Mouse (Mus musculus): ENCODE measurements at regions not wholly inside any gene's neighbourhood (a gene's known extent, or its start where the extent isn't known, plus 50 kb on each side); places are given as distances from the start of the nearest gene placed in this dataset.

- Histone ChIP-seq H3K4me3 (no peak overlapping the region), H3K4me1 (no peaks in the 10 kb centered on the region), H3K27ac (replicated peaks) (no peak overlapping the region), H3K9me3 (no peaks in the 10 kb centered on the region), H3K4me2 (no peak overlapping the region), H3K36me3 (no peaks in the 10 kb centered on the region), H3K9ac (no peak overlapping the region), H3K27me3 (replicated peaks) (no peaks in the 10 kb centered on the region)
- WGBS = 42% methylated on average over 5 of the region's 5 CpGs
- ATAC-seq (ENCODE audit: extremely low read depth, insufficient number of reproducible peaks, low FRiP score, low TSS enrichment) = no peak
Measured at GRCm38 (mm10) chr12:68794396-68794795, 364.6 kb downstream of the Rps29 start.

GRCm38 (mm10) chr12:68783636-68784035 lies 375.4 kb downstream of the Rps29 start:
- no peak overlapping the region for H3K4me3 ChIP-seq
- H3K4me1 ChIP-seq = no peaks in the 10 kb centered on the region
- 86% methylated on average over 4 of the region's 4 CpGs for WGBS
- H3K9ac ChIP-seq = no peak overlapping the region
- H3K36me3 ChIP-seq = no peaks in the 10 kb centered on the region
- H3K27me3 ChIP-seq (replicated peaks) = no peaks in the 10 kb centered on the region
- ATAC-seq (ENCODE audit: extremely low read depth, insufficient number of reproducible peaks, low FRiP score, low TSS enrichment) = no peak
- H3K4me2 ChIP-seq = no peak overlapping the region
- H3K9me3 ChIP-seq = no peaks in the 10 kb centered on the region
- H3K27ac ChIP-seq (replicated peaks) = no peak overlapping the region

- no peaks in the 10 kb centered on the region for H3K36me3 ChIP-seq
- no peak for ATAC-seq (ENCODE audit: extremely low read depth, insufficient number of reproducible peaks, low FRiP score, low TSS enrichment)
Measured at GRCm38 (mm10) chr12:68775503-68775902, 383.5 kb downstream of the Rps29 start.

GRCm38 (mm10) chr12:68774800-68775199 lies 384.2 kb downstream of the Rps29 start:
- no peak overlapping the region for H3K9ac ChIP-seq
- H3K4me3 ChIP-seq = no peak overlapping the region
- 81% methylated on average over 8 of the region's 8 CpGs for WGBS
- H3K27me3 ChIP-seq (replicated peaks) = no peaks in the 10 kb centered on the region
- no peak overlapping the region for H3K4me2 ChIP-seq
- H3K9me3 ChIP-seq = no peaks in the 10 kb centered on the region
- H3K27ac ChIP-seq (replicated peaks) = no peak overlapping the region
- H3K4me1 ChIP-seq = no peaks in the 10 kb centered on the region
- no peak for ATAC-seq (ENCODE audit: extremely low read depth, insufficient number of reproducible peaks, low FRiP score, low TSS enrichment)
- no peaks in the 10 kb centered on the region for H3K36me3 ChIP-seq

More at GRCm38 (mm10) chr12:68775503-68775902, 383.5 kb downstream of the Rps29 start:
- H3K4me2 ChIP-seq = no peak overlapping the region
- H3K4me1 ChIP-seq = no peaks in the 10 kb centered on the region
- no peak overlapping the region for H3K4me3 ChIP-seq
- H3K27me3 ChIP-seq (replicated peaks) = no peaks in the 10 kb centered on the region
- no peak overlapping the region for H3K9ac ChIP-seq
- 72% methylated on average over 2 of the region's 2 CpGs for WGBS
- H3K9me3 ChIP-seq = no peaks in the 10 kb centered on the region
- H3K27ac ChIP-seq (replicated peaks) = no peak overlapping the region

DNA sequence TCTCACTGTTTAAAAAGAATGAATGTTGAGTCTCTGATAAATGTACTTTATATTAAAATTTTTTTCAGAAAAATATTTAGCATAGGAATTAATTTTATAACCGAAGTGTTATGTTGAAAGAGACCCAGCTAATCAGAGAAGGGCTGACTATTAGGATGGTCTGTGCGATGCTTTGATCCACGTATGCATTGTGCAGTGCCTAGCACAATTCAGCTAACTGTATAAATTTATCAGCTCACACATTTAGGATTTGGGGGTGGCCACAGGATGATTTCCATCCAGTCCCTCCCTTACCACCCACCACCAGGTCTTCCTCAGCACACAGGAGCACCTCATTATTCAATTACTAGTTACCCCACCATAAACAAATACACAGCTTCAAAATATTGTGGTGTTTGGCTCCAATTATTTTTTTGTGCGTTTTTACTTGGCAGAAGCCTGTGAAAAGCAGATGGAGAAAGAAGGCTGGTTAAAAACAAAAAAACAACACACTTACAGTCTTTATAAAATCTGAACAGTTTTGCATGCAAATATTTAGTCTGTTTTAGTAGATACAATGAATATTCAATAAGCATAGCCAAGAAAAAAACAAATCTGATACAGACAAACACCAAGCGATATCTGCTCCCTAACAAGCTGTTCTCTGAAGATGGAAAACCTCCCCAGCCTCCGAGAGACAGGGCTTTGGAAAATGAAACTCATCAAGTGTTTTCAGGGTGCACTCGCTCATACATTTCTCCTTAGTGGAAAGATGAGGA lies 400.5 kb downstream of the Rps29 start:
- ATAC-seq (ENCODE audit: extremely low read depth, insufficient number of reproducible peaks, low FRiP score, low TSS enrichment) = no peak
- Histone ChIP-seq H3K9ac (no peak overlapping the region), H3K4me1 (no peaks in the 10 kb centered on the region), H3K27ac (replicated peaks) (no peak overlapping the region), H3K36me3 (no peaks in the 10 kb centered on the region), H3K4me3 (no peak overlapping the region), H3K27me3 (replicated peaks) (no peaks in the 10 kb centered on the region), H3K4me2 (no peak overlapping the region), H3K9me3 (no peaks in the 10 kb centered on the region)
- WGBS = 73% methylated on average over 7 of the region's 7 CpGs

GRCm38 (mm10) chr12:68728882-68729281 lies 430.1 kb downstream of the Rps29 start:
- ATAC-seq (ENCODE audit: extremely low read depth, insufficient number of reproducible peaks, low FRiP score, low TSS enrichment) = no peak

GRCm38 (mm10) chr12:68718946-68719345 lies 440.0 kb downstream of the Rps29 start:
- H3K9ac ChIP-seq = no peak overlapping the region
- ATAC-seq (ENCODE audit: extremely low read depth, insufficient number of reproducible peaks, low FRiP score, low TSS enrichment) = no peak
- no peak overlapping the region for H3K27ac ChIP-seq (replicated peaks)
- H3K4me2 ChIP-seq = no peak overlapping the region
- no peaks in the 10 kb centered on the region for H3K9me3 ChIP-seq
- no peaks in the 10 kb centered on the region for H3K27me3 ChIP-seq (replicated peaks)
- H3K4me3 ChIP-seq = no peak overlapping the region
- H3K4me1 ChIP-seq = no peaks in the 10 kb centered on the region
- no peaks in the 10 kb centered on the region for H3K36me3 ChIP-seq

More at GRCm38 (mm10) chr12:68728882-68729281, 430.1 kb downstream of the Rps29 start:
- no peak overlapping the region for H3K9ac ChIP-seq
- no peaks in the 10 kb centered on the region for H3K27me3 ChIP-seq (replicated peaks)
- H3K9me3 ChIP-seq = peaks cover 3% of the 10 kb centered on the region; the same call in 1 of the 2 replicates
- no peaks in the 10 kb centered on the region for H3K4me1 ChIP-seq
- H3K4me3 ChIP-seq = no peak overlapping the region
- no peak overlapping the region for H3K27ac ChIP-seq (replicated peaks)
- H3K4me2 ChIP-seq = no peak overlapping the region
- no peaks in the 10 kb centered on the region for H3K36me3 ChIP-seq
- WGBS = 60% methylated on average over 2 of the region's 2 CpGs

- Histone ChIP-seq H3K27ac (replicated peaks) (no peak overlapping the region), H3K36me3 (no peaks in the 10 kb centered on the region), H3K27me3 (replicated peaks) (no peaks in the 10 kb centered on the region), H3K4me1 (no peaks in the 10 kb centered on the region), H3K9ac (no peak overlapping the region), H3K4me2 (no peak overlapping the region), H3K9me3 (no peaks in the 10 kb centered on the region), H3K4me3 (no peak overlapping the region)
- ATAC-seq (ENCODE audit: extremely low read depth, insufficient number of reproducible peaks, low FRiP score, low TSS enrichment) = no peak
- 79% methylated on average over 11 of the region's 11 CpGs for WGBS
Measured at GRCm38 (mm10) chr12:68694275-68695267, 464.4 kb downstream of the Rps29 start.

- Histone ChIP-seq H3K27me3 (replicated peaks) (no peaks in the 10 kb centered on the region), H3K27ac (replicated peaks) (no peak overlapping the region), H3K9me3 (no peaks in the 10 kb centered on the region), H3K36me3 (no peaks in the 10 kb centered on the region), H3K4me2 (no peak overlapping the region), H3K4me1 (no peaks in the 10 kb centered on the region), H3K4me3 (no peak overlapping the region), H3K9ac (no peak overlapping the region)
- ATAC-seq (ENCODE audit: extremely low read depth, insufficient number of reproducible peaks, low FRiP score, low TSS enrichment) = no peak
- WGBS = 72% methylated on average over 3 of the region's 3 CpGs
Measured at GRCm38 (mm10) chr12:68688262-68688661, 470.7 kb downstream of the Rps29 start.

- H3K36me3 ChIP-seq = no peaks in the 10 kb centered on the region
- no peak overlapping the region for H3K4me2 ChIP-seq
- ATAC-seq (ENCODE audit: extremely low read depth, insufficient number of reproducible peaks, low FRiP score, low TSS enrichment) = no peak
- H3K9ac ChIP-seq = no peak overlapping the region
- H3K27ac ChIP-seq (replicated peaks) = no peak overlapping the region
- no peak overlapping the region for H3K4me3 ChIP-seq
- WGBS = 63% methylated on average over 1 of the region's 1 CpGs
- peaks cover 3% of the 10 kb centered on the region; the same call in 1 of the 2 replicates for H3K9me3 ChIP-seq
- H3K4me1 ChIP-seq = peaks cover 8% of the 10 kb centered on the region
- no peaks in the 10 kb centered on the region for H3K27me3 ChIP-seq (replicated peaks)
Measured at GRCm38 (mm10) chr12:68683897-68684296, 475.1 kb downstream of the Rps29 start.

DNA sequence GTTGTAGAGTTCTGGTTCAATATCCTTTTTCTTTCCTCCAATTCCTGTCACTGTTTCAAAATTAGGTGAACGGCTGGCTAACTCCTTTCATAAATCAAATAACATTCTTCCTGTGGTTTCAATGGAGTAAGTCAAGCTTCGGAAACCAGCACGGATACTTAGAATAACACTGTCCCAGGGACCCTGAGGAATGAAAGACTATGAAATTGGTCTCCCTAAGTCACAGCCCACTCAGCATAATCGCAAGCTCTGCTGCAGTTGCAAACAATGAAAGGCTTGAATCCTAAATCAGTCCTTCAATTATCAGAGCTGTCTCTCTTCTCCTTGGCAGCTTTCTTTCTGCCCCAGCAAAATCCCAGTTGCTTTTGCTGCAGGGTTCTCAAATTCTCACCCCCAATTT lies 475.8 kb downstream of the Rps29 start:
- Histone ChIP-seq H3K9me3 (peaks cover 3% of the 10 kb centered on the region; the same call in 1 of the 2 replicates), H3K27ac (replicated peaks) (no peak overlapping the region), H3K4me2 (no peak overlapping the region), H3K4me3 (no peak overlapping the region), H3K27me3 (replicated peaks) (no peaks in the 10 kb centered on the region), H3K36me3 (no peaks in the 10 kb centered on the region), H3K9ac (no peak overlapping the region), H3K4me1 (peaks cover 8% of the 10 kb centered on the region)
- ATAC-seq (ENCODE audit: extremely low read depth, insufficient number of reproducible peaks, low FRiP score, low TSS enrichment) = no peak
- 63% methylated on average over 4 of the region's 4 CpGs for WGBS

Data from heart, embryonic 13.5 days (tissue).